ENCODE assay signal across 19 mouse cellular contexts in the genomic region with DNA sequence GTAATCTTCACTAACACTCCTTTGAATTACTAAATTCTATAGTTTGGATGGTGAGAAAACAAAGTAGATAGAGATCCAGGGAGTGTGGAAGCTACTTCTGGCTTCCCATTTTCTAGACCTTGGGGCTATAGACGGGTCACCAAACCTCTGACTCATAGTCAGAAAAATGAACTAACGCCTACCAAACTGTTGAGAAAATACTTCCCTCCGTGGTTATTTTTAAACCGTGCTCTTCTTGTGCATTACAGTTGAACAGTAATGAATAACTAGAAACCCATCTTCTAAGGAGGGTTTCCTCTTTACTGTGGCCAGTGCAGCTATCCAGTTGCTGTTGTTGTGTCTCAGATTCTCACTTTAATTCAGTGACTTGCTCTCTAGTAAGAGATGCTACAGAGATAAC. TPM values are rescaled to one million over a fixed set of nuclear protein-coding genes. Genes with fewer than 3 reads are reported as not detected.
DNase-seq lines count a peak whose midpoint lies in the region; ATAC-seq and TF ChIP-seq lines count a peak whose summit lies in the region.
"Had no signal": no experiment of that assay in that cellular context is flagged by ENCODE, and none has a peak within 500 bp of the region (broad histone marks: within the 10 kb centered on the region; RNA-seq: fewer than 3 reads in every experiment).

No protein-coding gene starts in this region.

- 60% methylated on average over 4 of the region's 4 CpGs for WGBS in liver, adult 2 months
- 42% methylated on average over 4 of the region's 4 CpGs for WGBS in liver, embryonic 11.5 days
- WGBS in cerebellum, adult 2 months, result 84% methylated on average over 4 of the region's 4 CpGs

- peak overlapping the region; percentile 32 for H3K27ac ChIP-seq in gastrocnemius, adult 2 months
- no peak overlapping the region for H3K27ac ChIP-seq in liver, adult 2 months (replicated peaks; ENCODE audit: insufficient read depth, low read depth, low read length)
- no peak overlapping the region for H3K27ac ChIP-seq in liver, embryonic 11.5 days (ENCODE audit: low read depth, low read length)
- H3K27ac ChIP-seq in cerebellum, adult 2 months (ENCODE audit: insufficient read depth, low read length), result no peak overlapping the region
- H3K27ac ChIP-seq: embryonic facial prominence, embryonic 10.5 days; hindbrain, postnatal 0 days; limb, embryonic 15.5 days had no signal

- H3K27me3 ChIP-seq in liver, adult 2 months (ENCODE audit: control insufficient read depth, insufficient read depth, low read length), result no peaks in the 10 kb centered on the region
- no peaks in the 10 kb centered on the region for H3K27me3 ChIP-seq in liver, embryonic 11.5 days (replicated peaks; ENCODE audit: control insufficient read depth, insufficient read depth, low read length)
- H3K27me3 ChIP-seq in myocyte (ENCODE audit: control insufficient read depth, insufficient read depth, insufficient read length), result no peaks in the 10 kb centered on the region
- no peaks in the 10 kb centered on the region for H3K27me3 ChIP-seq in cerebellum, adult 2 months (ENCODE audit: control insufficient read depth, insufficient read depth, low read length)
- H3K27me3 ChIP-seq: limb, embryonic 15.5 days had no signal

- no peak overlapping the region for H3K4me2 ChIP-seq in liver, embryonic 11.5 days
- peak overlapping the region; percentile 72 for H3K4me2 ChIP-seq in myocyte (ENCODE audit: low read depth)
- H3K4me2 ChIP-seq: limb, embryonic 15.5 days; midbrain, embryonic 11.5 days had no signal

- no peaks in the 10 kb centered on the region; the same call in 1 of the 2 replicates for H3K4me1 ChIP-seq in liver, adult 2 months (ENCODE audit: control insufficient read depth, insufficient read depth, low read length)
- no peaks in the 10 kb centered on the region for H3K4me1 ChIP-seq in liver, embryonic 11.5 days (replicated peaks; ENCODE audit: control insufficient read depth, insufficient read depth, low read length)
- H3K4me1 ChIP-seq in cerebellum, adult 2 months (ENCODE audit: control insufficient read depth, insufficient read depth, low read length), result no peaks in the 10 kb centered on the region

- no peak for DNase-seq in gastrocnemius, adult 2 months
- DNase-seq in gastrocnemius, postnatal 10 days, result no peak
- DNase-seq in liver, adult 2 months (ENCODE audit: extremely low read depth, low read depth, low spot score), result peak; percentile 31
- DNase-seq in liver, embryonic 11.5 days (ENCODE audit: low spot score), result no peak
- DNase-seq in cerebellum, adult 2 months, result no peak
- no peak for DNase-seq in left cerebral cortex, postnatal 25 days (ENCODE audit: low spot score in 2 of 2)
- DNase-seq: adrenal gland, postnatal 14 days; cerebellum, postnatal 14 days; forebrain, postnatal 0 days; gastrocnemius, postnatal 36 days; kidney, postnatal 10 days; layer of hippocampus, adult 9-11 months; right cerebral cortex, adult 18-20 months had no signal

- no peaks in the 10 kb centered on the region for H3K36me3 ChIP-seq in liver, adult 2 months (ENCODE audit: control insufficient read depth, insufficient read depth, low read length)
- no peaks in the 10 kb centered on the region for H3K36me3 ChIP-seq in liver, embryonic 11.5 days (ENCODE audit: control insufficient read depth, insufficient read depth, low read length)
- H3K36me3 ChIP-seq in myocyte (ENCODE audit: control insufficient read depth, insufficient read depth), result no peaks in the 10 kb centered on the region
- H3K36me3 ChIP-seq: embryonic facial prominence, embryonic 10.5 days; limb, embryonic 15.5 days had no signal

- H3K4me3 ChIP-seq in gastrocnemius, adult 2 months, result no peak overlapping the region
- H3K4me3 ChIP-seq in liver, adult 2 months (ENCODE audit: insufficient read depth, low read depth, low read length), result no peak overlapping the region
- no peak overlapping the region for H3K4me3 ChIP-seq in liver, embryonic 11.5 days (ENCODE audit: low read depth, low read length)
- H3K4me3 ChIP-seq in myocyte, result no peak overlapping the region
- no peak overlapping the region for H3K4me3 ChIP-seq in cerebellum, adult 2 months (replicated peaks; ENCODE audit: insufficient read depth, low read depth, low read length)
- H3K4me3 ChIP-seq: embryonic facial prominence, embryonic 10.5 days; limb, embryonic 15.5 days had no signal

- no peak for TF ChIP-seq CTCF in gastrocnemius, adult 2 months (IDR thresholded peaks at IDR 0.05)
- no peak for TF ChIP-seq CTCF in liver, adult 2 months (IDR thresholded peaks at IDR 0.05; ENCODE audit: low read depth, low read length)
- TF ChIP-seq CTCF in cerebellum, adult 2 months (IDR thresholded peaks at IDR 0.05; ENCODE audit: borderline replicate concordance, insufficient read depth, low read depth, low read length), result no peak

- intact Hi-C loops in gastrocnemius, adult 2 months (cut with DNase I), result no loop called here
- intact Hi-C loops in left cerebral cortex, postnatal 25 days (cut with DNase I), result no loop called here

- H3K79me2 ChIP-seq in liver, adult 2 months (ENCODE audit: control insufficient read depth, insufficient read depth, low read length), result no peaks in the 10 kb centered on the region
- peaks cover 29% of the 10 kb centered on the region for H3K79me2 ChIP-seq in myocyte (ENCODE audit: control insufficient read depth, insufficient read depth)

- ATAC-seq in liver, embryonic 11.5 days (replicated peaks; ENCODE audit: low FRiP score), result no peak
- peak; percentile 53 for ATAC-seq in common myeloid progenitor, adult 5-6 weeks (replicated peaks; ENCODE audit: low read depth, poor library complexity, severe bottlenecking)
- ATAC-seq: forebrain, postnatal 0 days; hindbrain, postnatal 0 days had no signal

- H3K9me3 ChIP-seq in liver, embryonic 11.5 days (ENCODE audit: control insufficient read depth, low read length), result no peaks in the 10 kb centered on the region
- H3K9me3 ChIP-seq: embryonic facial prominence, embryonic 10.5 days; limb, embryonic 15.5 days had no signal

- no peak overlapping the region for H3K9ac ChIP-seq in liver, adult 2 months (ENCODE audit: low read depth, low read length)
- H3K9ac ChIP-seq in liver, embryonic 11.5 days (ENCODE audit: low read depth, low read length), result no peak overlapping the region
- H3K9ac ChIP-seq: forebrain, postnatal 0 days; limb, embryonic 15.5 days had no signal

- no peak overlapping the region for H3ac ChIP-seq in myocyte (ENCODE audit: control insufficient read depth, insufficient read length)

- no peak for TF ChIP-seq POLR2A in liver, adult 2 months (IDR thresholded peaks at IDR 0.05; ENCODE audit: extremely low read depth, insufficient read depth, low read length)
- TF ChIP-seq POLR2A in myocyte (IDR thresholded peaks at IDR 0.05; ENCODE audit: insufficient read length, low read depth), result no peak
- no peak for TF ChIP-seq POLR2A in cerebellum, adult 2 months (IDR thresholded peaks at IDR 0.05; ENCODE audit: borderline replicate concordance, insufficient read depth, low read length)

TF ChIP-seq in myocyte, 11 proteins besides CTCF, POLR2A, EP300 and RAD21:
- TF ChIP-seq USF1 (IDR thresholded peaks at IDR 0.05; ENCODE audit: low read depth), result no peak
- no peak for TF ChIP-seq TCF12 (IDR thresholded peaks at IDR 0.05; ENCODE audit: insufficient read depth, poor library complexity, severe bottlenecking)
- TF ChIP-seq MAX (IDR thresholded peaks at IDR 0.05; ENCODE audit: low read depth), result no peak
- TF ChIP-seq POLR2AphosphoS2 (IDR thresholded peaks at IDR 0.05; ENCODE audit: insufficient read length, low read depth), result no peak
- no peak for TF ChIP-seq MYOD1 (IDR thresholded peaks at IDR 0.05; ENCODE audit: control insufficient read depth in 1 of 3, insufficient read length in 2 of 3, low read depth in 2 of 3)
- TF ChIP-seq SRF (IDR thresholded peaks at IDR 0.05; ENCODE audit: control insufficient read depth, insufficient read length, low read depth), result no peak
- no peak for TF ChIP-seq TCF3 (IDR thresholded peaks at IDR 0.05; ENCODE audit: insufficient read length, low read depth)
- TF ChIP-seq E2F4 (IDR thresholded peaks at IDR 0.05; ENCODE audit: insufficient read depth), result no peak
- no peak for TF ChIP-seq REST (IDR thresholded peaks at IDR 0.05; ENCODE audit: insufficient read depth, insufficient read length)
- no peak for TF ChIP-seq CEBPB (IDR thresholded peaks at IDR 0.05; ENCODE audit: insufficient read depth, poor library complexity, severe bottlenecking)
- TF ChIP-seq MYOG (IDR thresholded peaks at IDR 0.05; ENCODE audit: control insufficient read depth in 1 of 3, insufficient read depth in 1 of 3, insufficient read length in 2 of 3, low read depth in 2 of 3), result no peak

RNA-seq across cellular contexts. Expression of a gene that starts 20.7 kb away (rescaled TPM):
- total RNA-seq in gastrocnemius, adult 2 months (2021), result 1 to 10 TPM; 4.7 to 6.4 TPM
- 10 to 100 TPM in 1 of 2 experiments, 1 to 10 TPM in 1; 8.0 to 14.2 TPM for total RNA-seq in gastrocnemius, postnatal 10 days (2021)
- total RNA-seq in liver, adult 2 months (2014; rRNA removed), result 2.1 TPM in 2 replicates
- polyA plus RNA-seq in liver, adult 2 months (2012; rRNA removed), result 0.48 and 0.60 TPM in 2 replicates
- 3.0 and 4.4 TPM in 2 replicates for polyA plus RNA-seq in liver, embryonic 11.5 days (2014; fragmentation: Nextera tagmentation; extraction: Ambion mirVana)
- 4.0 and 5.3 TPM in 2 replicates for total RNA-seq in common myeloid progenitor, adult 5-6 weeks (2017)
- polyA plus RNA-seq in myocyte (2012; fragmentation: generic; extraction: Trizol), result 76.9 TPM
- 2.1 and 3.3 TPM in 2 replicates for polyA plus RNA-seq in cerebellum, adult 2 months (2012; rRNA removed)
- 1 to 10 TPM; 5.6 to 5.7 TPM for total RNA-seq in left cerebral cortex, postnatal 25 days (2021)

RNA-seq across cellular contexts. Expression of a gene that starts 32.1 kb away (rescaled TPM):
- total RNA-seq in gastrocnemius, adult 2 months (2021), result not detected
- 1 to 10 TPM; 3.7 to 4.5 TPM for total RNA-seq in gastrocnemius, postnatal 10 days (2021)
- 0.18 and 0.60 TPM in 2 replicates for total RNA-seq in liver, adult 2 months (2014; rRNA removed)
- 0.05 TPM in 1 of 2 replicates, not detected in the other for polyA plus RNA-seq in liver, adult 2 months (2012; rRNA removed)
- polyA plus RNA-seq in liver, embryonic 11.5 days (2014; fragmentation: Nextera tagmentation; extraction: Ambion mirVana), result 16.0 and 16.7 TPM in 2 replicates
- 42.0 and 48.3 TPM in 2 replicates for total RNA-seq in common myeloid progenitor, adult 5-6 weeks (2017)
- 5.1 TPM for polyA plus RNA-seq in myocyte (2012; fragmentation: generic; extraction: Trizol)
- polyA plus RNA-seq in cerebellum, adult 2 months (2012; rRNA removed), result 0.16 and 0.18 TPM in 2 replicates
- under 1 TPM; 0.18 to 0.32 TPM for total RNA-seq in left cerebral cortex, postnatal 25 days (2021)
